Mouse (Mus musculus) effector memory CD4-positive, alpha-beta T cell, adult 7 months (primary cell): Measurements from ENCODE around the gene Rhag. TPM values are rescaled to one million over a fixed set of nuclear protein-coding genes. Genes with fewer than 3 reads are reported as not detected.

Experiments
- polyA plus RNA-seq: library from polyadenylated mRNA; unstranded; fragments of 100-300 nt; shearing (Covaris generic); gene quantifications from one replicate; pipeline ENCODE4 v1.2.1, GENCODE M21; 2017

Gene Rhag
- not detected for polyA plus RNA-seq

GRCm38 (mm10) chr17:40810934-40811333 lies at the start of gene Rhag:
Rhag (plus strand) TSS chr17:40811126.

GRCm38 (mm10) chr17:40806953-40807572 lies 3.9 kb upstream of the Rhag start, which contains the start of gene Crisp2:
Crisp2 (minus strand) TSS chr17:40807003.

GRCm38 (mm10) chr17:40879924-40880691 lies 69.2 kb downstream of the Rhag start, which contains the start of gene 9130008F23Rik:
9130008F23Rik (minus strand) TSS chr17:40880559.

Other genes starting within 250 kb of the Rhag start
- gene Esp6, start 249.6 kb upstream of the Rhag start, polyA plus RNA-seq = not detected
- gene Esp4, start 212.5 kb upstream of the Rhag start, polyA plus RNA-seq = not detected
- not detected for gene Esp3, start 179.1 kb upstream of the Rhag start, polyA plus RNA-seq
- gene Esp1, start 84.0 kb upstream of the Rhag start, polyA plus RNA-seq = not detected
- 0.34 TPM for gene Crisp2, start 4.1 kb upstream of the Rhag start, polyA plus RNA-seq
- gene 9130008F23Rik, start 69.4 kb downstream of the Rhag start, polyA plus RNA-seq = 0.62 TPM
- not detected for gene Glyatl3, start 103.2 kb downstream of the Rhag start, polyA plus RNA-seq
- gene Mut, start 123.6 kb downstream of the Rhag start, polyA plus RNA-seq = 18.7 TPM
- gene Cenpq, start 123.9 kb downstream of the Rhag start, polyA plus RNA-seq = 43.8 TPM